Mouse (Mus musculus): ENCODE measurements around the gene Eif2s3y.

Gene Eif2s3y

GRCm38 (mm10) chrY:1009882-1010751 lies at the start of gene Eif2s3y:
Gene Eif2s3y (plus strand): TSS chrY:1010543.
- no peak for TF ChIP-seq GATA4 (IDR thresholded peaks at IDR 0.05; ENCODE audit: insufficient replicate concordance, low read length)

All from liver, adult (tissue).